Mouse (Mus musculus) lung, embryonic 15.5 days (tissue): ENCODE data around the gene Gpr150. TPM values are rescaled to one million over a fixed set of nuclear protein-coding genes. Genes with fewer than 3 reads are reported as not detected.
A peak's percentile ranks its signal among the peaks of the same experiment; 100 is the strongest.

ENCODE experiments used
- ATAC-seq: fragments of 200-750 bp; cut with Nextera tagmentation; 2 replicates; pipeline ENCODE4 v1.8.0; 2017; ENCODE audit warnings: moderate number of reproducible peaks, borderline replicate concordance; ENCODE audit not compliant: low FRiP score, low TSS enrichment; ENCODE audit errors: extremely low read depth
- H3K27ac ChIP-seq: fragments of 300-500 bp; sonication (generic); 2 replicates; pipeline ENCODE4 v1.5.1; 2015; ENCODE audit warnings: moderate library complexity, mild to moderate bottlenecking, inconsistent platforms
- H3K27me3 ChIP-seq: fragments of 300-500 bp; sonication (generic); 2 replicates; pipeline ENCODE4 v1.6.1; 2015; ENCODE audit warnings: inconsistent platforms
- H3K36me3 ChIP-seq: fragments of 300-500 bp; sonication (generic); 2 replicates; pipeline ENCODE4 v1.6.1; 2015; ENCODE audit warnings: inconsistent platforms
- H3K4me1 ChIP-seq: fragments of 300-500 bp; sonication (generic); 2 replicates; pipeline ENCODE4 v1.6.1; 2015; ENCODE audit warnings: inconsistent platforms
- H3K4me2 ChIP-seq: fragments of 300-500 bp; sonication (generic); 2 replicates; pipeline ENCODE4 v1.6.1; 2015; ENCODE audit warnings: inconsistent platforms, mild to moderate bottlenecking, moderate library complexity
- H3K4me3 ChIP-seq: fragments of 300-500 bp; sonication (generic); 2 replicates; pipeline ENCODE4 v1.5.1; 2015; ENCODE audit warnings: mild to moderate bottlenecking, inconsistent platforms
- H3K9ac ChIP-seq: fragments of 300-500 bp; sonication (generic); 2 replicates; pipeline ENCODE4 v1.6.1; 2015; ENCODE audit warnings: inconsistent platforms
- H3K9me3 ChIP-seq: fragments of 300-500 bp; sonication (generic); 2 replicates; pipeline ENCODE4 v1.6.1; 2016; ENCODE audit warnings: inconsistent platforms
- WGBS: fragments of 180-500 bp; shearing (Covaris S2); methylation state at CpG from one replicate; pipeline ENCODE4 v1.1.7; 2015; 5-methylcytosine and 5-hydroxymethylcytosine counted together
- polyA plus RNA-seq: library from polyadenylated mRNA; unstranded; fragments of >200 nt; fragmentation: Nextera tagmentation; extraction: Ambion mirVana; gene quantifications from 2 replicates; pipeline ENCODE4 v1.2.1, GENCODE M21; 2015

The Gpr150 gene
- 0.16 TPM in 1 of 2 replicates, not detected in the other for polyA plus RNA-seq

DNA sequence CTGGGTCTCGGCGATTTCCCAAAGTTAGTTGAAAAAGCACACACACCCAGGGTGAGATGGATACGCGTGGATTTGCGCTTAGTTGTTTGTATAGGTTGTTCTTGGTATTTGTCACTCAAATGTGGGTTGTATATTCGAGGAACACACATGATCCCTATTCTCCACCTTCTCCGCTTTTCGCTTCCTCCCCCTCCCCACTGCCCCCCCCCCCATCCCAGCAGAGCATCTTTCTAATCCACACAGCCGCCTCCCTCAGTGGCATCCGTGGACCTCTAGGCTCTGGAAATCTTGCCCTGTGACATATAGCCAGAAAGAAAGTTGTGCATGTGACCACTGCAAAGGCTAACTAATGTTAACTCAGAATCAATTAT lies at the start of gene Gpr150:
Gene Gpr150 (minus strand): TSS at position 101 of the 371 bp plus-strand sequence.
- Histone ChIP-seq H3K27me3 (peaks cover 55% of the 10 kb centered on the region), H3K9me3 (no peaks in the 10 kb centered on the region), H3K4me3 (peak within 1 kb of the TSS; percentile 46), H3K9ac (peak within 1 kb of the TSS; percentile 23), H3K27ac (no peak within 1 kb of the TSS), H3K4me1 (peaks cover 16% of the 10 kb centered on the region), H3K4me2 (peak within 1 kb of the TSS; percentile 96), H3K36me3 (no peaks in the 10 kb centered on the region)
- no peak for ATAC-seq
- WGBS = 8% methylated on average over 10 of the region's 10 CpGs

DNA sequence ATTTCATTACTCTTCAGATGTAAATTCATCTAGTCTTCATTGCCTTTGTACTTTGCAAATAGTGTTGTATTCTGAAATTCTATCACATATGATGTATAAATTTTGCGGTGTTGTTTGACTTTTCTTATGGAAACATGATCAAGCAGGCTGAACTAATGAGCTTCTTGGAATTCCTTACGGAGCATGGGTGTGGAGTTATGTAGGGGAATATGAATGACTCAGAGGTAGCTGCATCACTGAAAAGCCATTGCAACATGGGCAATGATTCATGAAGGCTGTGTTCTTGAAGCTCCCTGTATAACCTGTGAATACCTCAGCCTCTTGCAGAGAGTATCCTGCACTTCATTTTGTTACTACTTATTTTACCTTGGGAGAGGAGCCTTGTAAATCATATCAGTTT lies 45.2 kb upstream of the Gpr150 start:
- no peak overlapping the region for H3K4me3 ChIP-seq
- H3K9ac ChIP-seq = no peak overlapping the region
- H3K4me1 ChIP-seq = peaks cover 7% of the 10 kb centered on the region; the same call in 1 of the 2 replicates
- H3K36me3 ChIP-seq = peaks cover 4% of the 10 kb centered on the region; the same call in 1 of the 2 replicates
- no peaks in the 10 kb centered on the region for H3K27me3 ChIP-seq
- H3K27ac ChIP-seq = no peak overlapping the region
- WGBS = 96% methylated on average over 2 of the region's 2 CpGs
- H3K9me3 ChIP-seq = no peaks in the 10 kb centered on the region
- ATAC-seq = no peak
- H3K4me2 ChIP-seq = no peak overlapping the region

DNA sequence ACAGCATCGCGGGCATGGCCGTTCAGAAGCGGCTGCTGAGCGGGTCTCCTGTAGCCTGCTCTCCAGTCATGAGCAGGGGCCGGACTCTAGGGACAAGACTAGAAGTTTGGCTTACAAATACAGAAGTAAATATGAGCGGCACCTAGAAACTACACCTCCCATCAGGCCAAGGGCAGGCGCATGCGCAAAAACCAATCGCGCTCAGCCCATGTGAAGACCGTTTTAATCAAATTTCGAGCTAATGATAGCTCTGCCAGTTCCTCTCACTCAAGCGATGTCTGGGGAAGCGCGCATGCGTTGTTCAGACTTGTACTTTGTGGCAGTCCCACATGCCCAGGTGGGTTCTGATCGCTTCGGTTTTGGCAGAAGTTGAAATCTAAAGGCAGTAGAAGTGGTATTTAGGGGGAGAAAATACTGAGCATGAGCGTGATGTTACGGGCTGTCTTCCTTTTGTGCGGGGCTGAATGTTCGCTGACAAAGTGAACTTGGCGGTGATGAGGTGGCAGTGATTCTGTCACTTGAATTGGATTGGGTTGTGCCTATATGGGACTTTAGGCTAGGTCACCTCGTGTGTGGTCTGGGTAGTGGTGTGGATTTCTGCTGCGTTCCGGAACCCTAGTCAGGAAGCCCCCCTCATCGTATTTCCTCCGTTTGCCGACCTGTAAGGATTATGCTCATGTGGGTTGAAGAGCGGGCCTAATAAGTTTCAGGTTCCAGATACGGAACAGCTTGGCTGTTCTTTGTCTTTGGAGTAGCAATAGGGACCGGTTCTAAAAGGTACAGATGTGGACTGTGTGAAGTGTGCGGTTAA lies 41.9 kb upstream of the Gpr150 start, which contains the start of the genes Arsk and Ttc37:
Gene Arsk (minus strand): TSS at position 168 of the 811 bp plus-strand sequence.
Gene Ttc37 (plus strand): TSS at position 242 of the 811 bp plus-strand sequence.
- Histone ChIP-seq H3K4me1 (peaks cover 7% of the 10 kb centered on the region; the same call in 1 of the 2 replicates), H3K9me3 (no peaks in the 10 kb centered on the region), H3K9ac (peak within 1 kb of the TSS; percentile 49), H3K27ac (peak within 1 kb of the TSS; percentile 65), H3K4me3 (peak within 1 kb of the TSS; percentile 59), H3K4me2 (peak within 1 kb of the TSS; percentile 55), H3K27me3 (no peaks in the 10 kb centered on the region), H3K36me3 (peaks cover 4% of the 10 kb centered on the region; the same call in 1 of the 2 replicates)
- under 1% methylated on average over 34 of the region's 34 CpGs for WGBS
- ATAC-seq = peak; percentile 97

DNA sequence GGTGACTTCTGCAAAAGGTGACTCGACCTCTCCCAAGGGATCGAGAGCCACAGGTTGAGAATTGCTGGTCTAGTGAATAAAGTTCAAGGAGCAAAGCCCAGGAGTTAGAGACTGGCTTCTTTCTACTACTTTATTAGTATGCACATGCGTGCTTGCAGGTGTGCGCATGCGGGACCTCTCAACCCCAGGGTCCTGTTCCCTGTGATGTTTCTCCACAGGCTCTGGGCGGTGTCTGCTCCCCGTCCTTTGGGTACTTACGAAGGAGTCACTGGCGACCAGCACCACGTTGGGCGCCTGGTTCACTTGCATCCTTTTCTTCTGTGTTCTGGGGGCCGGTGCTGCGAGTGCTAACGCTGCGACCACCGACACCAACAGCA lies 41.3 kb upstream of the Gpr150 start:
- Histone ChIP-seq H3K9me3 (no peaks in the 10 kb centered on the region), H3K36me3 (peaks cover 4% of the 10 kb centered on the region; the same call in 1 of the 2 replicates), H3K4me3 (peak overlapping the region; percentile 59), H3K4me2 (peak overlapping the region; percentile 55), H3K27me3 (no peaks in the 10 kb centered on the region), H3K4me1 (peaks cover 7% of the 10 kb centered on the region; the same call in 1 of the 2 replicates), H3K27ac (peak overlapping the region; percentile 65), H3K9ac (peak overlapping the region; percentile 49)
- peak; percentile 82 for ATAC-seq
- 2% methylated on average over 16 of the region's 16 CpGs for WGBS

DNA sequence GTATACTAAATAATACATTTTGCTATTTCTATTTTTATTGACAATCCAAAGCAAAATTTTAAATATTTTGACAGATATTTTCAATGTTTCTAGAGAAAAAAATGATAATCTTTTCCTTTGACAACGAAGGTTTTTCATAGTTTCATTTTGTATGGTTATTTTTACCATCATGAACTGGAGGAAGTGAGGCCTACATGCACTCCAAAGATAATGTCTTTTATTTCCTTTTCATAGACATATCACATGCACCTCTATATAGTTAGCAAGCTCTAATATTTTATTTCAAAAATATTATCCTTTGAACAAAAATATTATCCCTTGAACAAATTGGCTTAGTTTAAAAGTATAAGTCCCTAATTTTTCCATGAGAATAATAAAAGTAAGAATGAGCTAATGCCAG lies 17.5 kb upstream of the Gpr150 start:
- Histone ChIP-seq H3K9me3 (no peaks in the 10 kb centered on the region), H3K27me3 (no peaks in the 10 kb centered on the region), H3K36me3 (no peaks in the 10 kb centered on the region), H3K27ac (no peak overlapping the region), H3K4me3 (no peak overlapping the region), H3K4me2 (no peak overlapping the region), H3K4me1 (no peaks in the 10 kb centered on the region), H3K9ac (no peak overlapping the region)
- ATAC-seq = no peak
- 67% methylated on average over 1 of the region's 1 CpGs for WGBS

DNA sequence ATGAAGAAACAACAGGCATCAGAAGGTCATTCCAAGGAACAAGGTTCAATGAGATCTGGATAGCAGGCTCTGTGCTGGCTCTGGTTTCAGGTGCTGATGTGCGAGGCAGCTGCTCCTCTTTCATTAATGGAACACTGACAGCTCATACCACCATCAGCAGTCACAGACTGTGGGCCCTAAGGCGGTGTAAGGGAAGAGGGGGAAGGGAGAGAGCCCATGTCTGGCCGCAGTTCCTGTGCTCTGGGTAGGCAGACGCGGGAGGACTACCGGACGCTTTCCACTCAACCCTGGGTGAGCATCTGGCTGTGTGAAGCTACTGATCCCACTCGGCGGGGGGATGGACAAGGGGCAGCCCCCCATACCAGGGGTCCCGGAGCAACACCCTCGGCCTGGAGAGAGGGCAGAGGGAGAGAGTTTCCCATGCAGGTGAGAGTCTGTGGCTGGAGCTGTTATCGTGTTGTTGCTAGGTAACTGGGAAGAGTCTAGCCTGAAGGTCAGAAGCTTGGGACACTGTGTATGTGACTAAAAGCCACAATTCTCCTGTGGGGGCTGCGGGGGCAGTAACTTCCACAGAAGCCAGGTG lies 7.7 kb upstream of the Gpr150 start:
- 82% methylated on average over 13 of the region's 13 CpGs for WGBS
- Histone ChIP-seq H3K4me3 (no peak overlapping the region), H3K9ac (no peak overlapping the region), H3K36me3 (no peaks in the 10 kb centered on the region), H3K4me2 (no peak overlapping the region), H3K9me3 (no peaks in the 10 kb centered on the region), H3K27ac (no peak overlapping the region), H3K4me1 (no peaks in the 10 kb centered on the region), H3K27me3 (no peaks in the 10 kb centered on the region)
- no peak for ATAC-seq

DNA sequence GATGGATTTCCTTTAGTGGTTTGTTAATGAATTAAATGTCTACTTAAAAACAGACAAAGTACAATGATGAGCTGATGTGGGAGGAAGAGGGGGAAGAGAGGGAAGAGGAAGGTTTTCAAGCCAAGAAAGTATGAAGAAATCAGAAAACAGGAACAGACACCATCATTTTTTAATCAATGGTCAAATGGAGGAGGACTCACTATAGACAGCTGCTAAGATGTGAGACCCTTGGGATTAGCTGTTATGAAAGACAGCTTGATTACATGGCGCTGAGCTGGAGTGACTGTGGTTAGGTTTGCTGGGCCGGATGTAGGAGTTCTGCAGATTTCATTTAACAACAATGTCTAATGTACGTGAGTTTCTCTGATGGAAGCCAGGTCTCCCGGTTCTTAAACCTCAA lies 6.8 kb upstream of the Gpr150 start:
- Histone ChIP-seq H3K4me1 (no peaks in the 10 kb centered on the region), H3K9me3 (no peaks in the 10 kb centered on the region), H3K9ac (no peak overlapping the region), H3K4me3 (no peak overlapping the region), H3K27ac (no peak overlapping the region), H3K27me3 (no peaks in the 10 kb centered on the region), H3K36me3 (no peaks in the 10 kb centered on the region), H3K4me2 (no peak overlapping the region)
- no peak for ATAC-seq
- 87% methylated on average over 4 of the region's 4 CpGs for WGBS

DNA sequence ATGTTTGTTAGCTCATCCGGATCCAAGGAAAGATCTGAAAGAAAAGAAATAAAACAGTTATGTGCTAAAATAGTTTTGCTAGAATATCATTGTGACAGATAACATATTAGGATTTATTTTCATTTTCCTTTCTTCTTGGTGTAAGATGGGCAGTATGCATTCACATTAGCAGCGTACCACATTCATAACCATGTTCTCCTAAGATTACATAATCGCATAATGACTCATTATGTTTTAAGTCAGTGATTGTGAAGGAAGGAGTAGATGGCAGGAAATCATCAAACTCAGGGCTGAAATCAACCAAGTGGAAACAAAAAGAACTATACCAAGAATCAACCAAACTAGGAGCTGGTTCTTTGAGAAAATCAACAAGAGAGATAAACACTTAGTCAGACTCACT lies 5.8 kb upstream of the Gpr150 start:
- Histone ChIP-seq H3K9ac (no peak overlapping the region), H3K4me3 (no peak overlapping the region), H3K9me3 (no peaks in the 10 kb centered on the region), H3K27ac (no peak overlapping the region), H3K36me3 (no peaks in the 10 kb centered on the region), H3K27me3 (peaks cover 8% of the 10 kb centered on the region), H3K4me2 (no peak overlapping the region), H3K4me1 (no peaks in the 10 kb centered on the region)
- no peak for ATAC-seq
- WGBS = 95% methylated on average over 3 of the region's 3 CpGs

DNA sequence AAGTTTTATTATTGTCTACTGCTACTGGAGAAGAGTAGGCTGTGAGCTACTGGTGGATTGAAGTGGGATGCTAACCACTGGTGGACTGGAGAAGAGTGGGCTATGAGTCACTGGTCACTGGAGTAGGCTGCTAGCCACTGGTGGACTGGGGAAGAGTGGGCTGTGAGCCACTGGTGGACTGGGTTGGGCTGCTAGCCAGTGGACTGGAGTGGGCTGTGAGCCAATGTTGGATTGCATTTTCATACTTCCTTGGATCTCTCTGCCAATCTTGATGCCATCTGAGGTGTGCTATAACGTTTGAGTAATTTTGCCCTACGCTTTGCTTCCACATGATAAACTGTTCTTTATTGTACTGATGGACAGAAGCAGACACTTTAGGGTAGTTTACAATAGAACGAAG lies 5.3 kb upstream of the Gpr150 start:
- WGBS = 78% methylated on average over 3 of the region's 3 CpGs
- peaks cover 13% of the 10 kb centered on the region for H3K27me3 ChIP-seq
- no peak for ATAC-seq
- H3K9ac ChIP-seq = no peak overlapping the region
- H3K4me1 ChIP-seq = no peaks in the 10 kb centered on the region
- no peak overlapping the region for H3K4me3 ChIP-seq
- no peak overlapping the region for H3K4me2 ChIP-seq
- no peak overlapping the region for H3K27ac ChIP-seq
- H3K36me3 ChIP-seq = no peaks in the 10 kb centered on the region
- H3K9me3 ChIP-seq = no peaks in the 10 kb centered on the region

DNA sequence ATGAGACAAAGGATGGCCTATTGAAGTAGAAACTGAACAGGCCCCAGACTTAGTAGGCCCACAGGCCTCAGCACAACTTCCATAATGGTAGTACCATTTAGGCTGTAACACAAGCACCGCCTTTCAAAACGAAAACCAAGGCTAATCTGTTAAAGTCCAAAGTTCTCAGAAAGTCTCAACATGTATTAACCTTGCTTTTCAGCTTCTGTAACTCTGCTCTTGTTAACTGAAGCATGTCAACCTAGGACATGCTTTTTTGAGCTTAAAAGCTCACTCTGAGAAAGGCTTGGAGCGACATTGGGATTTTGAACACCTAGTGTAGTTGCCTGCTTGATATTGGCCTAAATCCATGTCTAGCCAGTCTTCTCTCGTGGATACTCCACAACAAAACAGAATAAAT lies 2.8 kb upstream of the Gpr150 start:
- Histone ChIP-seq H3K27ac (no peak overlapping the region), H3K4me3 (no peak overlapping the region), H3K4me1 (peaks cover 16% of the 10 kb centered on the region), H3K36me3 (no peaks in the 10 kb centered on the region), H3K9me3 (no peaks in the 10 kb centered on the region), H3K9ac (no peak overlapping the region), H3K4me2 (no peak overlapping the region), H3K27me3 (peaks cover 37% of the 10 kb centered on the region)
- ATAC-seq = no peak
- WGBS = 90% methylated on average over 4 of the region's 4 CpGs

DNA sequence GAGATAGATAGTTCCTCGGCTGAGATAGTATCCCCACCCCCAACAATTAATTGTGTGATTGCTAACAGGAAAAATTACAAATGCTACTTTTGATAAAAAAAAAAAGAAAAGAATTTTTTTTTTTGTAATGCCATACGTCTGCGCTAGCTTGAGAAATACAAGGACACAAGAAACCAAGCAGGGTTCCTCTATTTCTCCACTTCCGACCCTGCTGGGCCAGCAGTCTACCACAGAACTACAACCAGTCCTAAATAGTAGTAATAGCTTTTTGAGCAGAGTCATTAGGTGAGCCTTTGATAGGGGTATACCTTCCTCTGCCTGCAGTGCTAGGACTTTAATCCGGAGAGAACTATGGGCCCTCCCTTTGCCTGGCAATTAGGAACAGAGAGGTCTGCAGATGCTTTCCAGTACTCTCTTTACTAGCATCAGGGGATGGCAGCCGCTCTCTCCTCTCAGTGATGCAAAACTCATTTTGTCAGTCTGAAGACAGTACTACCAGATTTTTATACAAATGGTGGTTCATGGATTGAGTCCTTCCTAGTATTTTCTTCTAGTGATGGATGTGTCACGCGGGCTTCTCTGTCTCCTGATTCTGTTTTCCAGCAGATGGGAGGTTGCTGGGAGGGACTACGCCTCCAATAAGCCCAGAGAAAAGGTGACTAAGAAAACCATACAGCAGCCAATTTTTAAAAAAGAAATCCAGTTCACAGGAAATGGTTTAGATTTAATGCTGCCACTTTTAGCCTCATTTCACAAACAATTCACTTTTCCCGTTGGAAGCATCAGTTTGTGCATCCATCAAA lies 672 bp upstream of the Gpr150 start:
- Histone ChIP-seq H3K27me3 (peaks cover 55% of the 10 kb centered on the region), H3K4me1 (peaks cover 16% of the 10 kb centered on the region), H3K4me2 (no peak overlapping the region; the same call in 1 of the 2 replicates), H3K9me3 (no peaks in the 10 kb centered on the region), H3K36me3 (no peaks in the 10 kb centered on the region), H3K9ac (no peak overlapping the region), H3K4me3 (no peak overlapping the region), H3K27ac (no peak overlapping the region)
- 60% methylated on average over 10 of the region's 10 CpGs for WGBS
- no peak for ATAC-seq
